In the genomic region with DNA sequence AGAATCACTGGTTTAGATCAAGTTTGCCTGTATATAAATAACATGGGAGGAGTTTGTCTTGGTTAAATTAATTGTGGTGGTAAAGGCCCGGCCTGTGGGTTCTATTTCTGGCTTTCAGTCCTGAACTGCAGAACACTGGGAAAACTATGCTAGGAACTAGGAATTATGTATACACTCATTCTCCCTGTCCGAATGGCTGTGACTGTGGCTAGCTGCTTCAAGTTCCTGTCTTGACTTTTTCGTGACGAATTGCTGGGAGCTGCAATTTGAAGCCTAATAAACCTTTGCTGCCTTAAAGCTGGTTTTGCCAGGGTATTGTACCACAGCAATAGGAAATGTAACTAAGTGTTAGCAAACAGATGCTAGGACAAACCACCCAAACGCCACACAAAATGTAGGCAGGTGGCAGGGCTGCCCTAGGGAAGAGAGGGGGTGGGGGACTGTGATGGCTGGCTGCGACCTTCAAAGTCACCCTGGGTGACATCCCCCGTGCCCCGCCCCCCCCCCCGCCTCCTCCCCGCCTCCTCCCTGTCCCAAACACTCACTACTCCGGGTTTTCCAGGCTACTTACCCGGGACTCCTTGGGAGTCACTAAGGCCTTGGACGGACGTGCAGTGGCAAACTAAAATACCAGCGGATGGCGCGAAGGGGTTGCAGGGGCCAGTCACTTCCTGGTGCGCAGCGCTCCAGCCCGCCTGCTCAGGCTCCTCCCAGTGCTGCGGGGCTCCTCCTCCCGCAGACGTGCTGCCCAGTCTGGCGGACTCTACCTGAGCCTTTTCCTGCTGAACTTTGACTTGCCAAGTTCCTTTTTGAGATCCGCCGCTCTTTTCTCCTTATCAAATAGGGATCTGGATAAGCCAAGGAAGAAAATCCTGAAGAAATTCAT, we compare ENCODE assay signal across 8 mouse cellular contexts. TPM values are rescaled to one million over a fixed set of nuclear protein-coding genes. Genes with fewer than 3 reads are reported as not detected.
DNase-seq lines count a peak whose midpoint lies in the region; ATAC-seq lines count a peak whose summit lies in the region.

Gene Trmt2b, minus strand, starts transcription at position 710 of the 886 bp plus-strand sequence.

- no peaks in the 10 kb centered on the region for H3K4me1 ChIP-seq in embryonic facial prominence, embryonic 15.5 days
- H3K4me1 ChIP-seq in heart, embryonic 10.5 days: no peaks in the 10 kb centered on the region
- H3K4me1 ChIP-seq in liver, embryonic 13.5 days (replicated peaks): peaks cover 4% of the 10 kb centered on the region; the same call in 1 of the 2 replicates
- no peaks in the 10 kb centered on the region for H3K4me1 ChIP-seq in stomach, embryonic 14.5 days (ENCODE audit: control insufficient read depth, insufficient read depth, low read length)

- no peak within 1 kb of the TSS for H3K9ac ChIP-seq in embryonic facial prominence, embryonic 15.5 days
- peak within 1 kb of the TSS; percentile 62 for H3K9ac ChIP-seq in liver, embryonic 13.5 days
- peak within 1 kb of the TSS; percentile 25; the same call in 1 of the 2 replicates for H3K9ac ChIP-seq in stomach, embryonic 14.5 days (replicated peaks; ENCODE audit: low read depth, low read length)

- WGBS in embryonic facial prominence, embryonic 15.5 days: 18% methylated on average over 18 of the region's 26 CpGs
- 19% methylated on average over 24 of the region's 26 CpGs for WGBS in heart, embryonic 10.5 days
- WGBS in liver, embryonic 13.5 days (ENCODE audit: insufficient replicate concordance): 12% methylated on average over 23 of the region's 26 CpGs
- 18% methylated on average over 22 of the region's 26 CpGs for WGBS in stomach, embryonic 14.5 days

- peak within 1 kb of the TSS; percentile 44 for H3K4me3 ChIP-seq in embryonic facial prominence, embryonic 15.5 days (replicated peaks)
- peak within 1 kb of the TSS; percentile 55 for H3K4me3 ChIP-seq in heart, embryonic 10.5 days
- peak within 1 kb of the TSS; percentile 60 for H3K4me3 ChIP-seq in liver, embryonic 13.5 days (replicated peaks)
- peak within 1 kb of the TSS; percentile 33 for H3K4me3 ChIP-seq in stomach, embryonic 14.5 days (ENCODE audit: low read depth, low read length)

- peak; percentile 78 for DNase-seq in CD4-positive helper T cell, adult 2 months (ENCODE audit: low read depth, low spot score)
- peak in 1 of 2 experiments; percentile 40 for DNase-seq in adrenal gland, postnatal 4 days (ENCODE audit: low spot score in 2 of 2)
- DNase-seq in heart, embryonic 10.5 days (ENCODE audit: low spot score): peak; percentile 89
- DNase-seq in kidney, adult 9 months: peak; percentile 83
- DNase-seq in liver, embryonic 13.5 days: peak; percentile 61
- DNase-seq in naive thymus-derived CD4-positive, alpha-beta T cell, adult 2 months (ENCODE audit: low read depth): peak; percentile 77

- no peaks in the 10 kb centered on the region for H3K36me3 ChIP-seq in embryonic facial prominence, embryonic 15.5 days
- no peaks in the 10 kb centered on the region for H3K36me3 ChIP-seq in heart, embryonic 10.5 days
- no peaks in the 10 kb centered on the region for H3K36me3 ChIP-seq in liver, embryonic 13.5 days
- H3K36me3 ChIP-seq in stomach, embryonic 14.5 days (ENCODE audit: control insufficient read depth, insufficient read depth, low read length): no peaks in the 10 kb centered on the region

- peak; percentile 81 for ATAC-seq in embryonic facial prominence, embryonic 15.5 days (ENCODE audit: insufficient number of reproducible peaks, low FRiP score, low TSS enrichment, low read depth)
- ATAC-seq in liver, embryonic 13.5 days (ENCODE audit: low read depth): peak; percentile 96
- peak; percentile 94; the same call in 1 of the 2 replicates for ATAC-seq in stomach, embryonic 14.5 days (ENCODE audit: insufficient number of reproducible peaks, insufficient read depth, low FRiP score, low read depth)

- H3K9me3 ChIP-seq in embryonic facial prominence, embryonic 15.5 days (replicated peaks): no peaks in the 10 kb centered on the region
- no peaks in the 10 kb centered on the region for H3K9me3 ChIP-seq in heart, embryonic 10.5 days
- no peaks in the 10 kb centered on the region for H3K9me3 ChIP-seq in liver, embryonic 13.5 days (replicated peaks)
- H3K9me3 ChIP-seq in stomach, embryonic 14.5 days (ENCODE audit: control insufficient read depth, low read depth, low read length): no peaks in the 10 kb centered on the region

- H3K27ac ChIP-seq in embryonic facial prominence, embryonic 15.5 days (replicated peaks): peak within 1 kb of the TSS; percentile 75
- H3K27ac ChIP-seq in heart, embryonic 10.5 days: peak within 1 kb of the TSS; percentile 84
- peak within 1 kb of the TSS; percentile 55 for H3K27ac ChIP-seq in liver, embryonic 13.5 days
- peak within 1 kb of the TSS; percentile 66 for H3K27ac ChIP-seq in stomach, embryonic 14.5 days (ENCODE audit: low read length)

- H3K27me3 ChIP-seq in embryonic facial prominence, embryonic 15.5 days: no peaks in the 10 kb centered on the region
- no peaks in the 10 kb centered on the region for H3K27me3 ChIP-seq in heart, embryonic 10.5 days (ENCODE audit: insufficient read depth, poor library complexity, severe bottlenecking)
- H3K27me3 ChIP-seq in liver, embryonic 13.5 days: no peaks in the 10 kb centered on the region
- no peaks in the 10 kb centered on the region for H3K27me3 ChIP-seq in stomach, embryonic 14.5 days (ENCODE audit: control insufficient read depth, insufficient read depth, low read length)

- peak within 1 kb of the TSS; percentile 43 for H3K4me2 ChIP-seq in embryonic facial prominence, embryonic 15.5 days (replicated peaks)
- peak within 1 kb of the TSS; percentile 64 for H3K4me2 ChIP-seq in liver, embryonic 13.5 days
- H3K4me2 ChIP-seq in stomach, embryonic 14.5 days (replicated peaks; ENCODE audit: low read depth, low read length): peak within 1 kb of the TSS; percentile 39

RNA-seq across cellular contexts. Expression of gene Trmt2b, which starts in this region (rescaled TPM):
- total RNA-seq in adrenal gland, postnatal 4 days (2021): 10 to 100 TPM; 28.8 to 35.6 TPM
- 16.6 and 17.5 TPM in 2 replicates for polyA plus RNA-seq in embryonic facial prominence, embryonic 15.5 days (2015; fragmentation: Nextera tagmentation; extraction: Ambion mirVana)
- 20.7 and 29.8 TPM in 2 replicates for polyA plus RNA-seq in heart, embryonic 10.5 days (2016; fragmentation: Nextera tagmentation; extraction: Ambion mirVana)
- polyA plus RNA-seq in liver, embryonic 13.5 days (2015; fragmentation: Nextera tagmentation; extraction: Ambion mirVana): 8.7 and 10.6 TPM in 2 replicates
- polyA plus RNA-seq in stomach, embryonic 14.5 days (2014; fragmentation: Nextera tagmentation; extraction: Ambion mirVana): 26.5 TPM in 2 replicates
